ENCODE assay signal across 8 mouse cellular contexts in genomic region chr10:127667269-127668092, GRCm38 (mm10). TPM values are rescaled to one million over a fixed set of nuclear protein-coding genes. Genes with fewer than 3 reads are reported as not detected.
DNase-seq lines count a peak whose midpoint lies in the region; ATAC-seq and TF ChIP-seq lines count a peak whose summit lies in the region.

No protein-coding gene starts in this region.

- 5% methylated on average over 35 of the region's 35 CpGs for WGBS in forebrain, embryonic 14.5 days
- WGBS in lung, embryonic 16.5 days: under 1% methylated on average over 34 of the region's 35 CpGs

- no peaks in the 10 kb centered on the region for H3K79me2 ChIP-seq in CH12.LX (replicated peaks; ENCODE audit: control insufficient read depth, extremely low read depth, insufficient read depth, poor library complexity, severe bottlenecking)

- H3K4me1 ChIP-seq in CH12.LX (ENCODE audit: control insufficient read depth in 1 of 2, insufficient read depth in 2 of 2): peaks cover 10 to 57% of the 10 kb centered on the region in 2 experiments
- H3K4me1 ChIP-seq in forebrain, embryonic 14.5 days (ENCODE audit: control insufficient read depth, insufficient read depth, low read length): peaks cover 18% of the 10 kb centered on the region
- H3K4me1 ChIP-seq in lung, embryonic 16.5 days (replicated peaks; ENCODE audit: control insufficient read depth, insufficient read depth, low read length): peaks cover 41% of the 10 kb centered on the region

- no peaks in the 10 kb centered on the region for H3K9me3 ChIP-seq in CH12.LX (replicated peaks; ENCODE audit: low read length)
- no peaks in the 10 kb centered on the region for H3K9me3 ChIP-seq in forebrain, embryonic 14.5 days (replicated peaks; ENCODE audit: control insufficient read depth, low read length)
- H3K9me3 ChIP-seq in lung, embryonic 16.5 days (ENCODE audit: control insufficient read depth, low read length): no peaks in the 10 kb centered on the region

- in situ Hi-C loops in CH12.LX (cut with MboI; ENCODE audit: low pct_ligation_motif_present, low pct_unique_long_range_greater_than_20kb, low sequenced_read_pairs): no loop called here

- peak overlapping the region; percentile 77 for H3K4me2 ChIP-seq in CH12.LX (ENCODE audit: insufficient read depth, low read depth, poor library complexity, severe bottlenecking)
- peak overlapping the region; percentile 93 for H3K4me2 ChIP-seq in forebrain, embryonic 14.5 days (ENCODE audit: low read length)
- H3K4me2 ChIP-seq in lung, embryonic 16.5 days (ENCODE audit: low read depth, low read length): peak overlapping the region; percentile 80

- H3K27ac ChIP-seq in CH12.LX (ENCODE audit: insufficient read depth, low read depth): peak overlapping the region; percentile 87
- H3K27ac ChIP-seq in forebrain, embryonic 14.5 days (ENCODE audit: low read depth, low read length): peak overlapping the region; percentile 5; the same call in 1 of the 2 replicates
- peak overlapping the region; percentile 100 for H3K27ac ChIP-seq in lung, embryonic 16.5 days (ENCODE audit: low read length)

- peak; percentile 69 for DNase-seq in CH12.LX (ENCODE audit: extremely low read depth)
- DNase-seq in brain, embryonic 14.5 days (ENCODE audit: low read depth): peak; percentile 70
- DNase-seq in forebrain, embryonic 14.5 days (ENCODE audit: low spot score): peak; percentile 59
- peak; percentile 88 to 89 for DNase-seq in heart, postnatal 14 days
- peak; percentile 91 to 95 for DNase-seq in kidney, postnatal 4 days
- peak; percentile 92 for DNase-seq in ovary, adult 18-20 months (ENCODE audit: low spot score)
- DNase-seq in thymus, postnatal 0 days (ENCODE audit: low spot score): peak; percentile 52

- TF ChIP-seq RAD21 in CH12.LX (IDR thresholded peaks at IDR 0.05; ENCODE audit: low read depth, low read length): no peak

- dilution Hi-C loops in CH12.LX (cut with MboI; ENCODE audit: extremely low pct_ligation_motif_present, extremely low pct_unique_long_range_greater_than_20kb, low sequenced_read_pairs): no loop called here

- H3K27me3 ChIP-seq in CH12.LX (replicated peaks): peaks cover 26% of the 10 kb centered on the region
- H3K27me3 ChIP-seq in forebrain, embryonic 14.5 days (replicated peaks; ENCODE audit: control insufficient read depth, insufficient read depth, low read length): peaks cover 55% of the 10 kb centered on the region
- no peaks in the 10 kb centered on the region for H3K27me3 ChIP-seq in lung, embryonic 16.5 days (ENCODE audit: control insufficient read depth, insufficient read depth, low read depth, low read length)

- intact Hi-C loops in heart, postnatal 14 days (cut with DNase I): no loop called here

- peaks cover 0 to 14% of the 10 kb centered on the region in 2 experiments for H3K36me3 ChIP-seq in CH12.LX (replicated peaks in 1 of 2; ENCODE audit: control insufficient read depth in 1 of 2, insufficient read depth in 1 of 2, low read length in 1 of 2)
- no peaks in the 10 kb centered on the region for H3K36me3 ChIP-seq in forebrain, embryonic 14.5 days (ENCODE audit: control insufficient read depth, insufficient read depth, low read length)
- H3K36me3 ChIP-seq in lung, embryonic 16.5 days (ENCODE audit: control insufficient read depth, insufficient read depth, low read length): peaks cover 6% of the 10 kb centered on the region

- peak; percentile 48 for TF ChIP-seq POLR2A in CH12.LX (IDR thresholded peaks at IDR 0.05; ENCODE audit: low read depth, low read length)
- TF ChIP-seq POLR2A in brain, embryonic 14.5 days (IDR thresholded peaks at IDR 0.05; ENCODE audit: borderline replicate concordance, extremely low read depth, insufficient read depth, insufficient read length, poor library complexity, severe bottlenecking): no peak

- TF ChIP-seq CTCF in CH12.LX (conservative IDR thresholded peaks at IDR 0.05 in 1 of 2, IDR thresholded peaks at IDR 0.05 in 1 of 2; ENCODE audit: low read depth in 2 of 2, low read length in 2 of 2): no peak
- no peak for TF ChIP-seq CTCF in brain, embryonic 14.5 days (IDR thresholded peaks at IDR 0.05; ENCODE audit: borderline replicate concordance, extremely low read depth, insufficient read depth, insufficient read length)

- peak overlapping the region; percentile 93 for H3K9ac ChIP-seq in CH12.LX (ENCODE audit: insufficient read depth, low read depth)
- H3K9ac ChIP-seq in forebrain, embryonic 14.5 days (ENCODE audit: low read length): peak overlapping the region; percentile 68
- H3K9ac ChIP-seq in lung, embryonic 16.5 days (ENCODE audit: low read length): peak overlapping the region; percentile 97

- ATAC-seq in forebrain, embryonic 14.5 days: peak; percentile 12; the same call in 1 of the 2 replicates
- ATAC-seq in lung, embryonic 16.5 days (ENCODE audit: low read depth): peak; percentile 75

- no peak for TF ChIP-seq EP300 in CH12.LX (IDR thresholded peaks at IDR 0.05; ENCODE audit: low read length)

- H3K4me3 ChIP-seq in CH12.LX (replicated peaks in 1 of 3; ENCODE audit: low read depth in 2 of 3, low read length in 2 of 3, poor library complexity in 1 of 3): peak overlapping the region; percentile 56 to 72 (median 59)
- H3K4me3 ChIP-seq in forebrain, embryonic 14.5 days (ENCODE audit: low read depth, low read length): peak overlapping the region; percentile 50
- H3K4me3 ChIP-seq in lung, embryonic 16.5 days (ENCODE audit: low read length): peak overlapping the region; percentile 92

TF ChIP-seq in CH12.LX, 34 proteins besides CTCF, POLR2A, EP300 and RAD21 (continues in another document):
- TF ChIP-seq NELFE (IDR thresholded peaks at IDR 0.05; ENCODE audit: low read depth, low read length) (no peak), TCF12 (IDR thresholded peaks at IDR 0.05; ENCODE audit: low read depth, low read length) (no peak), POLR2AphosphoS2 (IDR thresholded peaks at IDR 0.05; ENCODE audit: low read depth, low read length) (no peak), NRF1 (IDR thresholded peaks at IDR 0.05; ENCODE audit: low read depth, low read length) (no peak), ZC3H11A (IDR thresholded peaks at IDR 0.05; ENCODE audit: low read depth, low read length) (no peak), ZKSCAN1 (IDR thresholded peaks at IDR 0.05; ENCODE audit: borderline replicate concordance, low read depth, low read length) (no peak), RCOR1 (conservative IDR thresholded peaks at IDR 0.05; ENCODE audit: low read depth, low read length) (no peak), ZMIZ1 (IDR thresholded peaks at IDR 0.05; ENCODE audit: low read depth, low read length) (0 out of 2 replicates have a peak, but pooled peaks have one; percentile 32), USF2 (conservative IDR thresholded peaks at IDR 0.05; ENCODE audit: low read depth, low read length) (no peak)

RNA-seq across cellular contexts. Expression of gene Nemp1, which starts 0.8 kb away (rescaled TPM):
- total RNA-seq in CH12.LX (2012; rRNA removed): 12.5 and 13.2 TPM in 2 replicates
- total RNA-seq in CH12.LX (2014; rRNA removed): 17.4 and 18.3 TPM in 2 replicates
- 7.5 and 8.3 TPM in 2 replicates for polyA plus RNA-seq in CH12.LX (2012; ENCODE audit: insufficient read length, low read depth)
- 6.4 and 10.7 TPM in 2 replicates for polyA plus RNA-seq in brain, embryonic 14.5 days (2012; rRNA removed)
- polyA plus RNA-seq in forebrain, embryonic 14.5 days (2014; fragmentation: Nextera tagmentation; extraction: Ambion mirVana): 5.8 TPM in 2 replicates
- 1 to 10 TPM; 4.2 to 4.7 TPM for total RNA-seq in heart, postnatal 14 days (2021)
- 12.6 and 13.2 TPM in 2 replicates for polyA plus RNA-seq in lung, embryonic 16.5 days (2015; fragmentation: Nextera tagmentation; extraction: Ambion mirVana)
- 10.6 and 10.9 TPM in 2 replicates for polyA plus RNA-seq in thymus, postnatal 0 days (2015; fragmentation: Nextera tagmentation; extraction: Ambion mirVana)

RNA-seq across cellular contexts. Expression of gene Nab2, which starts 0.9 kb away (rescaled TPM):
- total RNA-seq in CH12.LX (2012; rRNA removed) (10.0 and 13.9 TPM in 2 replicates), CH12.LX (2014; rRNA removed) (5.9 and 8.1 TPM in 2 replicates)
- 9.2 and 10.8 TPM in 2 replicates for polyA plus RNA-seq in CH12.LX (2012; ENCODE audit: insufficient read length, low read depth)
- 7.4 and 8.0 TPM in 2 replicates for polyA plus RNA-seq in brain, embryonic 14.5 days (2012; rRNA removed)
- 1.8 and 1.9 TPM in 2 replicates for polyA plus RNA-seq in forebrain, embryonic 14.5 days (2014; fragmentation: Nextera tagmentation; extraction: Ambion mirVana)
- total RNA-seq in heart, postnatal 14 days (2021): 1 to 10 TPM; 8.0 TPM
- polyA plus RNA-seq in lung, embryonic 16.5 days (2015; fragmentation: Nextera tagmentation; extraction: Ambion mirVana): 16.2 and 17.9 TPM in 2 replicates
- 9.2 and 10.0 TPM in 2 replicates for polyA plus RNA-seq in thymus, postnatal 0 days (2015; fragmentation: Nextera tagmentation; extraction: Ambion mirVana)

RNA-seq across cellular contexts. Expression of gene Stat6, which starts 24.7 kb away (rescaled TPM):
- total RNA-seq in CH12.LX (2012; rRNA removed): 58.7 and 76.6 TPM in 2 replicates
- total RNA-seq in CH12.LX (2014; rRNA removed): 64.0 and 71.5 TPM in 2 replicates
- 62.9 and 72.1 TPM in 2 replicates for polyA plus RNA-seq in CH12.LX (2012; ENCODE audit: insufficient read length, low read depth)
- polyA plus RNA-seq in brain, embryonic 14.5 days (2012; rRNA removed): 5.7 and 7.4 TPM in 2 replicates
- polyA plus RNA-seq in forebrain, embryonic 14.5 days (2014; fragmentation: Nextera tagmentation; extraction: Ambion mirVana): 3.4 and 3.7 TPM in 2 replicates
- total RNA-seq in heart, postnatal 14 days (2021): 10 to 100 TPM; 46.9 to 49.9 TPM
- polyA plus RNA-seq in lung, embryonic 16.5 days (2015; fragmentation: Nextera tagmentation; extraction: Ambion mirVana): 47.4 and 49.2 TPM in 2 replicates
- 38.4 and 47.9 TPM in 2 replicates for polyA plus RNA-seq in thymus, postnatal 0 days (2015; fragmentation: Nextera tagmentation; extraction: Ambion mirVana)

RNA-seq across cellular contexts. Expression of gene Myo1a, which starts 37.5 kb away (rescaled TPM):
- total RNA-seq in CH12.LX (2012; rRNA removed) (1.8 and 2.3 TPM in 2 replicates), CH12.LX (2014; rRNA removed) (0.08 and 0.24 TPM in 2 replicates)
- polyA plus RNA-seq in CH12.LX (2012; ENCODE audit: insufficient read length, low read depth): 0.36 and 0.45 TPM in 2 replicates
- 2.0 and 2.6 TPM in 2 replicates for polyA plus RNA-seq in brain, embryonic 14.5 days (2012; rRNA removed)
- polyA plus RNA-seq in forebrain, embryonic 14.5 days (2014; fragmentation: Nextera tagmentation; extraction: Ambion mirVana): 0.67 and 1.3 TPM in 2 replicates
- under 1 TPM in 1 of 2 experiments, not detected in 1; 0.15 TPM for total RNA-seq in heart, postnatal 14 days (2021)
- polyA plus RNA-seq in lung, embryonic 16.5 days (2015; fragmentation: Nextera tagmentation; extraction: Ambion mirVana): 0.19 and 0.39 TPM in 2 replicates
- polyA plus RNA-seq in thymus, postnatal 0 days (2015; fragmentation: Nextera tagmentation; extraction: Ambion mirVana): 0.62 and 0.68 TPM in 2 replicates

RNA-seq across cellular contexts. Expression of gene Lrp1, which starts 46.5 kb away (rescaled TPM):
- 16.5 and 51.2 TPM in 2 replicates for total RNA-seq in CH12.LX (2012; rRNA removed)
- total RNA-seq in CH12.LX (2014; rRNA removed): 3.1 and 3.3 TPM in 2 replicates
- polyA plus RNA-seq in CH12.LX (2012; ENCODE audit: insufficient read length, low read depth): 11.0 and 11.8 TPM in 2 replicates
- polyA plus RNA-seq in brain, embryonic 14.5 days (2012; rRNA removed): 155 and 269 TPM in 2 replicates
- 60.2 and 81.2 TPM in 2 replicates for polyA plus RNA-seq in forebrain, embryonic 14.5 days (2014; fragmentation: Nextera tagmentation; extraction: Ambion mirVana)
- 100 to 1,000 TPM in 1 of 2 experiments, 10 to 100 TPM in 1; 85.0 to 105 TPM for total RNA-seq in heart, postnatal 14 days (2021)
- polyA plus RNA-seq in lung, embryonic 16.5 days (2015; fragmentation: Nextera tagmentation; extraction: Ambion mirVana): 78.9 and 83.6 TPM in 2 replicates
- 8.0 and 8.6 TPM in 2 replicates for polyA plus RNA-seq in thymus, postnatal 0 days (2015; fragmentation: Nextera tagmentation; extraction: Ambion mirVana)

Comparison
In these comparisons a context has a peak if more than half of its experiments do, and no peak if none do; other contexts are left out.
1. Peak in every context shown above with its lines: DNase-seq, ATAC-seq, H3K4me3 ChIP-seq and H3K27ac ChIP-seq.
2. H3K27ac ChIP-seq: peak in every context shown above with its lines; median percentile 100 in lung, embryonic 16.5 days; 87 in CH12.LX; 5 in forebrain, embryonic 14.5 days.